Mouse (Mus musculus) layer of hippocampus, postnatal 10 days (tissue): ENCODE results near the gene Rufy2. TPM values are rescaled to one million over a fixed set of nuclear protein-coding genes. Genes with fewer than 3 reads are reported as not detected.
"Not testable (repeated sequence)": the region's sequence is repeated elsewhere in the genome, so short reads cannot be mapped to it uniquely, and the experiment has no call there.

Source experiments
- DNase-seq, 2 experiments: peaks; one replicate each; pipeline ENCODE4 v3.0.0; 2021; ENCODE audit warnings: low spot score in 2 of 2
- total RNA-seq, 2 experiments: library from RNA; stranded (reverse); gene quantifications; 2 replicates each; pipeline ENCODE4 v1.2.3; 2021

The Rufy2 gene
- total RNA-seq, 2 experiments from 2014 or later = 67.4 to 76.3 TPM

DNA sequence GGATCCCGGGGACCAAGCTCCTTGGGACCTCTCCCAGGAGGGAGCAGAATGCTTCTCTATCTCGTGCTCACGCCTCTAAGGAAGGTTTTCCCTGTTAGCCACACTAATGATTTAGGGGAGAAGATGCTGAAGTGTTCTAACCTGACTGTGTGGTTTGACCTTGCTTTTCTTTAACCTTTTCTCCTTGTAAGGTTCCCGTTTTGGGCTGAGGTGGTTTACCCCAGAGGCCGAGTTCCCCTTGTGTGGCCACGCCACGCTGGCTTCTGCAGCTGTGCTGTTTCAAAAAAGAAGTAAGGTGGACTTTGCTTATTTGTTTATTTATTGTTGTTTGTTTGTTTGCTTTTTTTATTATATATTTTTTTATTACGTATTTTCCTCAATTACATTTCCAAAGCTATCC, 67.7 kb downstream of the Rufy2 start:
- no peak for DNase-seq

DNA sequence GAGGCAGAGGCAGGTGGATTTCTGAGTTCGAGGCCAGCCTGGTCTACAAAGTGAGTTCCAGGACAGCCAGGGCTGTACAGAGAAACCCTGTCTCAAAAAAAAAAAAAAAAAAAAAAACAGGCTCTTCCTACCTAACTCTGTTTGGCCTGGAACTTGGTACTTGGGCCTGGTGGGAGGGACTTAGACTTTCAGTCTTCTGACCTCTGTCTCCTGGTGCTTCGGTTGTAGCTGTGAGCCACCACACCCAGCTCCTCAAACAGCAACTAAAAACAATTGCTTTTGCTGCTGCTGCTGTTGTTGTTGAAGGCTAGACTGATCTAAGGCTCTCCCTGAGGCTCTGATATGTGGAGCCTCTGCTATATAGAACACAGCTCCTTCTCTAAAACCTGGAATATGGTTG, 69.1 kb downstream of the Rufy2 start:
- DNase-seq = no peak

DNA sequence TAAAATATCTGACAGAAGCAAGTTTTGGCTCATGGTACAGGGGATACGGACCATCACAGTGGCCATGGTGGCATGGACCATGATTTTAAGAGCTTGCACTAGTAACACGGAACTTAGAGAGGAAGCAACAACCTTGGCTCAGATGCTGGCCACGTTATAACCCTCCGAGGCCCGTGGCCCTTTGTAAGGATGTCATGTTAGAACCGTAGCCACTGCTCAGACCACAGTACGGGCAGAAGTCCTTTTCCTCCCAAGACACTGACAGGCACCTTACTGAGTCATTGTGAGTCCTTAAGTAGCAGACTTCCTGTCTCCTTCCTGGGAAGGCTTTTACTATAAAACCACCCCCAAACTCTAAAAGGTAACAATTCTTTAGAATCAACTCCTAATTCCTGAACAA, 71.2 kb downstream of the Rufy2 start:
- no peak for DNase-seq

DNA sequence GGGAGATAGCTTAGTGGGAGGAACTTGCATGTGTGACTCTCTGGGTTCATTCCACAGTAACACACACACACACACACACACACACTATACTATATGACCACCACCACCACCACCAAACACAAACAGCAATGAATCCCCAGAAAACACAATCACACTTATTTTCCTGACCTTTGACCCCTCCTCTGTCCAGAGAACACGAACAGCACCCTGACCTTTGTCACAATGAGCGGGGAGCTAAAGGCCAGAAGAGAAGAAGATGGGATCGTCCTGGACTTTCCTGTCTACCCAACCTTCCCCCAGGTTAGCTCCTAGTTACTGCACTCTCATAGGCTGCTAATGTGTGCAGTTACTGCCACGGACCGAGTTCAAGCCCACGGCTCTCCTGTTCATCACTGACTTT, 72.0 kb downstream of the Rufy2 start:
- DNase-seq = no peak

DNA sequence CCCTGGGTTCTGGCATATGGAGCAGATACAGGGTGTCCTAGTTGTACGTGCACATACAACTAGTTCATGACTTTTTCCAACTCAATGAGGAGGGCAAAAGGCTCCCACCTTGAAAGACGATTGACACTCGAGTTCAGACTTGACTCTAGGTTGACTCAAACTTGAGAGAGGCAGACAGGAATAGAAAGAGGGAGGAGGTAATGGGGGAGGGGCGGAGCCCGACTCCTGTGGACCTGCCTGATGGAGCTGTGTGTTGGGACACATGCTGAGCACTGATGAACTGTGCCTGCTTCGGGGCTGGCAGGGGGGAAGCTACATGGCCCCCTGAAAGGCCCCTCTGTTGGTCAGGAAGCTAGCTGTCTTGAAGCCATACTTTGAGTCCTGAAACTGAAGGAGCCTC, 73.0 kb downstream of the Rufy2 start:
- no peak for DNase-seq

DNA sequence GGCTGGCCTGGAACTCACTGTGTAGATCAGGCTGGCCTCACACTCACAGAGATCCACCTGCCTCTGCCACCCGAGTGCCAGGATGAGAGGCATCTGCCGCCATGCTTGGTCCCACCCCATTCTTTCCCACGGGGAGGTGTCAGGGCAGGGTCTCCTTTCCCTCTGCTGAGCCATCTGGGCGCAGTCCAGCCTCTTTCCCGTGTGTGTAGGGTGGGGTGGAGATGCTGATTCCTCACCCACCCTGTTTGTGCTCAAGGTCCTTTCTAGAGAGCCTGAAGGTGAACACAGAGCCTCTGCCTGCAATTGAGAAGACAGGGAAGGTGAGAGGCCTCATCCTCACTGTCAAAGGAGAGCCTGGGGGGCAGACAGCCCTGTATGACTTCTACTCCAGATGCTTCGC, 74.0 kb downstream of the Rufy2 start:
- DNase-seq = not testable (repeated sequence)

DNA sequence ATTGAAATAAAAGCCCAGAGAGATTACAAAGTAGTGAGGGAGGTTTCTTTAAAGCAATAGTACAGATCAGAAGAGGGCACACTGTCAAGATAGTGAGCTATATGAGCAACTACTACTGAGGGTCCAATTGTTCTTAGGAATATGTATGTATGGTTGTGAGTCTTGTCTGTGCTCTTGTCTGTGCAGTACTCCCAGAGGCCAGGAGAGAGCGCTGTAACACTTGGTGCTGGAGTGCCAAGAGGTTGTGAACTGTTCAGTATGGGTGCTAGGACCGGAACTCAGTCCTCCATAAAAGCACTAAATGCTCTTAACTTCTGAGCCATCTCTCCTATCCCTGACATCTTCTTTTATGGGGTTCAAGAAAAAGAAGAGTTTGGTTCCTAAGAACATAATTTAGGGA, 74.6 kb downstream of the Rufy2 start:
- no peak for DNase-seq

DNA sequence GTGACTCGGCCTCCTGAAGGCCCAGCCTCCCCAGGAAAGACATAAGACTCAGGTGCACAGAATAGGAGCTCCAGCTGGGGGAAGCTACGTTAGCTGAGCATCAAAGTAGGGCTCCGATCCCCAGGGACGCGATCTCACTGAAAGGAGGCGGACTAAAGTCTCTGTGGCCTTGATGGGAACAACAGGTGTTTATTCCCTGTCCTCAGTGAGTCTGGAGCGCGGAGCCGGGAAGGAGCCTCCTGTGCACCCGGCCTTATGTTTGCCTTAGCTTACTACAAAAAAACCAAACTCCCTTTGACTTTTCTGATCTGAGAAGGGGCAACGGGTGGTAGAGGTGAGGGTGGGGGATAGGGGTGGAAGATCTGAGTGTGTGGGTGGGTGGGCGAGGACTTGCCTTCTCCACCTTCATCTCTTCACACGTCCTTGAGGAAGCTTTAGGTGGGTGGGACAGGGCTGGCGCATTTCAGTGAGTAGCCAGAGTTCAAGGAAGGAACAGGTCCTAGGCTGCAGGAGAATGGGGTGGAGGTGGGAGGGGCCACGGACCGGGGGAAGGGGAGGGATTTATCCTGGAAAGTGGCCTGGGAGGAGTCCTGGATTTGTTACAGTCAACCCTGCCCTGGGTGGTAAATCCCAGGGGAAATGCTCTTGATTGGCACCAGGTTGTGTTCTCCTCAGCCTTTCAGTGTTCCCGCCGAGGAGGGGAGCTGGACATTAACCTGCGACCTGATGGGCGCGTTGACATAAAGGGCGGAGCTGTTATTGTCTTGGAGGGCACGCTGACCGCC, 77.1 kb downstream of the Rufy2 start:
- DNase-seq = no peak

DNA sequence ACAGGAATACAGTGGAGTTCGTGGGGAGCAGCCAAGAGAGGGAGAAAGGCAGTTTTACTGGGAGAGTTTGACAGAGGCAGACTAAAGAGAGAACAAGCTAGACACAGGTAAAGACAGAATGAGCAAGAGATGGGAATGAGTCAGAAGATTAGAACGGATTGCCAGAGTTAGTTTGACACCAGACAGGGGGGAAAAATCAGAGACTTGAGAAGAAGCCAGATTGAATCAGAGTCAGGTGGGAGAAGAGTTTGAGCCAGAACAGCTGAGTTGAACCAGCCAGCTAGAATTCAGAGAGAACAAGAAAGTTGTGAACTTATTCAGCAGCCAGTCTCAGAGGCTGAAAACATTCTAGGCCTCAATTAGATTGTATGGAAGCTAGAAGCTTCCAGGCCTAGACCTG, 79.8 kb downstream of the Rufy2 start, which contains the start of gene Pbld1:
TSS of gene Pbld1 (plus strand) at position 301 of the 400 bp plus-strand sequence.
- DNase-seq = no peak

DNA sequence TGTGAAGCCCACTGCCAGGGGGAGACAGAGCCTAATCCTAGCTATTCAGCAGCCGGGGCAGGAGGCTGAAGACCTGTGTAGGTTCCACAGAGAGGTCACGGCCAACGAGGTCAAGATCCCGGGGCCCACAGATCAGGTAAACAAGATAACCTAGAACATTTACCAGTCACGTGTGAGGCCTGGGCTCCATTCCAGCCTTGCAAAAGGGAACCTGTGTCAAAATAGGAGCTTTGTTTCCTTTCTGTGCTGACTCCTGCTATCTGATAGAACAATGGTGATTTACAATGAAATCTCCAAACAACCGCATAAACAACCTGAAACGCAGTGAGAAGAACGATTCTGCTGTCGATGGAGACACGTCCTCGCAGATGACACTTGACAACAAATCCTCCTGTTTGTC, 80.4 kb downstream of the Rufy2 start:
- no peak for DNase-seq

DNA sequence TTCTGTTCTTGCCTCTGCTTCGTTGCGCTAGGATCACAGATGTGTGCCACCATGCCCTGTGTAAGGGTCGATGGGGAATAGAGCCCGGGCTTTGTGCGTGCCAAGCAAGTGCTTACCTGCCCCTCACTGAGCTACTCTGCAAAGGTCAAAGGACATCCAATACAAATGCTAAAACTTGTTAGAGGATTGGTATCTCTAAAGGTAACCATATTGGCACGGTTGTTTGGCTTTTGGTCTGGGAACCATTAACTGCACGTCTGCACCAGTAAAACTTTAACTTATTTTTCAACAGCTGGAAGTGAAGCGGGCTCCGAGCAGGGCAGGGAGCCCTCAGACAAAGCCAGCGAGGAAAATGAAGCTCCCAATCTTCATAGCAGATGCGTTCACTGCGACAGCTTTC, 81.2 kb downstream of the Rufy2 start:
- DNase-seq = no peak

DNA sequence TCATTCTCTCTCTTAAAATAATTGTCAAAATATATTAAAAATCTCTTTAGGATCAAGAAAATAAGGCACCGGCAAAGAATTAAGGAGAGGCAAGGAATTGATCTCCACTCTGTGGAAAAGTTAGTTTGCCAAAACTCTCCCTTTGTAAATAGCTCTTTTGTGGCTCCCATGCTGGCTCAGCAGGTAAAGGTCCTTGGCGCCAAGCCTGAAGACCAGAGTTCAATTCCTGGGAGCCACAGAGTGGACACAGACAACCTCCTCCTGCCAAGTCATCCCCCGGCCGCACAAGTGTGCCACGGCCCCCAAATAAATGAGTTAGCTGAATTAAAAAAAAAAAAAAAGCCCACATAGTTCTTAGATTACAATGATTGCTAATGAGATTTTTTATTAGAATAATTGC, 82.7 kb downstream of the Rufy2 start:
- DNase-seq = no peak

DNA sequence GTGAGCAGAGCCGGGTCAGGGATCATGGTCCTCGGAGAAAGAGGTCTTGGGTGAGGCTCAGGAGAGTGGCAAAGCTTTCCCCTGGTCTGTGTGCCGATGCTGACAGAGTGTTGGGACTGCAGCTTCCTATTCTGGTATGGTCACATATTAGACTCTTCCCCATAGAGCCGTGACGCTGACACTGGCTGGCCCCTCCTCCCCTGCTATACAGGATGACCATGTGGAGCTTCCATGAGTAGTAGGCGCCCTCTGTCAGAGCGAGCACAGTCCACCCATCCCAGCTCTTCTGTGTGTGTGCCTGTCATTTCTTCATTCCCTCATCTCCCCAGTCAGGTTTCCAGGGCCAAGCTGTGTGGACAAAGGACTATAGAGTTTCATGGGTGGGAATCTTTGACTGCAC, 83.3 kb downstream of the Rufy2 start:
- DNase-seq = no peak

DNA sequence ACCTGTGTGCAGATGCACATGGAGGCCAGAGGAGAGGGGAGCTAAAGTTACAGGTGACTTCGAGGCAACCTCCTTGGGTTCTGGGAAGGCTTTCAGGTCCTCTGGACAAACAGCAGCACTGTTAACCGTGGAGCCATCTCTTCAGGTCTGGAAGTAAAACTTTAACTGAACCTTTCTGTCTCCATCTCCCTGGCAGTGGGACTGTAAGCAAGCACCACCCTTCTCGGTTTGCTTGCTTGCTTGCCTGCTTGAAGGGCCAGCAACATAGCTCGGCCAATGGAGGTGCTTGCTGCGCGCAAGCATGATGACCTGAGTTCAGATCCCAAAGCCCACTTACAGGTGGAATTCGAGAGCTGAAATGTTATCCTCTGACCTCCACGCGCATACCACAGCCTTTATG, 84.5 kb downstream of the Rufy2 start:
- no peak for DNase-seq

DNA sequence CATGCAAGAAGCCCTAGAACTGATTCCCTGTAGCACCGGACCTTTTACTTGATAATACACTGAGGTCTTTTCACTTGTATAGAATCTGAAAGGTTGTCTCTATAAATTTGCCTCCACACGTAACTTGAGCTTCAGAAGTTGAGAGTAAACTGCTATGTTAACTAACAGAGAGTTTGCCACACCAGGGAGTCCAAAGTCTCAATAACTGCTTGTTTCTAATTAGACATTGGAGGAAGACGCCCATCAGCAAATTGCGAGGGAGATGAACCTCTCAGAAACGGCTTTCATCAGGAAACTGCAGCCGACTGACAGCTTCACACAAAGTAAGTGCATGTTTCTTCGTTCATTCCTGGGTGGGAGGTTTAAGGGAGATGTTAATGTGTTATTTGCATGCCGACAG, 85.5 kb downstream of the Rufy2 start:
- no peak for DNase-seq

DNA sequence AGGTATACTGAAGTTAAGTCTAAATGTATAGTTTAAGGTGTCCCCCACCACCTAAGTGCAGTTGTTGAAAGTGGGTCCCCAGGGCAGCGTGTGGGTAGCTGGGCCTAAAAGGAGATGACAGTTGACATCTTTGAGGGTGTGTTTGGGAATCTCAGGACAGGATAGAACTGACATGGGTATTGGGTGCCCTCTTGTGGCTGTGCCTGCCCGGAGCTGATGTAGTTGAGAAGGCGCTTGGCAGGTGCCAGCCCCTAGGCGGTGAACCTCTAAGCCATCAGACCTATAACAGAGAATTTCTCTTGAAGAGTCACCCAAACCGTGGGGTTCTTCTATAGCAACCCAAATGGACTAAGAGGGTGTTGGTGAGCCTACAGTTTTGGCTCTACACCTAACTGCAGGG, 86.0 kb downstream of the Rufy2 start:
- peak; percentile 85 to 87 for DNase-seq

Other genes starting within 250 kb of the Rufy2 start
- gene Ccar1, start 187.9 kb upstream of the Rufy2 start, total RNA-seq = 10 to 100 TPM; 55.2 to 71.8 TPM
- 10 to 100 TPM; 54.0 to 56.4 TPM for gene Tet1, start 71.2 kb upstream of the Rufy2 start, total RNA-seq
- gene Slc25a16, start 59.6 kb upstream of the Rufy2 start, total RNA-seq = 10 to 100 TPM; 37.2 to 37.9 TPM
- 1 to 10 TPM; 2.2 to 2.9 TPM for gene Dna2, start 33.2 kb upstream of the Rufy2 start, total RNA-seq
- gene Hnrnph3, start 44.0 kb downstream of the Rufy2 start, total RNA-seq = 10 to 100 TPM; 33.8 to 51.7 TPM
- gene Pbld2, start 44.1 kb downstream of the Rufy2 start, total RNA-seq = 1 to 10 TPM; 1.6 to 2.9 TPM
- gene Pbld1, start 79.9 kb downstream of the Rufy2 start, total RNA-seq = under 1 TPM in 1 of 2 experiments, not detected in 1; 0.53 TPM
- 1 to 10 TPM; 2.1 to 2.6 TPM for gene Atoh7, start 119.4 kb downstream of the Rufy2 start, total RNA-seq
- gene Mypn, start 223.7 kb downstream of the Rufy2 start, total RNA-seq = 1 to 10 TPM; 3.7 to 4.2 TPM